Mouse (Mus musculus): ENCODE results near the gene Rgs6.

Rgs6 gene

GRCm38 (mm10) chr12:83131405-83131804 is 543.3 kb downstream of the Rgs6 start:
- DNase-seq (ENCODE audit: low spot score in 2 of 2), result no peak

GRCm38 (mm10) chr12:83133827-83134226 is 545.7 kb downstream of the Rgs6 start:
- no peak for DNase-seq (ENCODE audit: low spot score in 2 of 2)

- DNase-seq (ENCODE audit: low spot score in 2 of 2), result no peak
Observed at GRCm38 (mm10) chr12:83136031-83136430, 547.9 kb downstream of the Rgs6 start.

GRCm38 (mm10) chr12:83136460-83136859 is 548.4 kb downstream of the Rgs6 start:
- DNase-seq (ENCODE audit: low spot score in 2 of 2), result no peak

GRCm38 (mm10) chr12:83137001-83137400 is 548.9 kb downstream of the Rgs6 start:
- no peak for DNase-seq (ENCODE audit: low spot score in 2 of 2)

- DNase-seq (ENCODE audit: low spot score in 2 of 2), result peak; percentile 69 to 70
Observed at GRCm38 (mm10) chr12:83141164-83141563, 553.1 kb downstream of the Rgs6 start.

GRCm38 (mm10) chr12:83142507-83142906 is 554.4 kb downstream of the Rgs6 start:
- DNase-seq (ENCODE audit: low spot score in 2 of 2), result no peak

GRCm38 (mm10) chr12:83143071-83143470 is 555.0 kb downstream of the Rgs6 start:
- peak; percentile 73 to 76 for DNase-seq (ENCODE audit: low spot score in 2 of 2)

GRCm38 (mm10) chr12:83143574-83143973 is 555.5 kb downstream of the Rgs6 start:
- no peak for DNase-seq (ENCODE audit: low spot score in 2 of 2)

- no peak for DNase-seq (ENCODE audit: low spot score in 2 of 2)
Observed at GRCm38 (mm10) chr12:83145074-83145473, 557.0 kb downstream of the Rgs6 start.

GRCm38 (mm10) chr12:83145902-83146301 is 557.8 kb downstream of the Rgs6 start:
- DNase-seq (ENCODE audit: low spot score in 2 of 2), result no peak

- DNase-seq (ENCODE audit: low spot score in 2 of 2), result no peak
Observed at GRCm38 (mm10) chr12:83146917-83147316, 558.8 kb downstream of the Rgs6 start.

- no peak for DNase-seq (ENCODE audit: low spot score in 2 of 2)
Observed at GRCm38 (mm10) chr12:83150030-83150429, 561.9 kb downstream of the Rgs6 start.

GRCm38 (mm10) chr12:83150813-83151212 is 562.7 kb downstream of the Rgs6 start:
- DNase-seq (ENCODE audit: low spot score in 2 of 2), result no peak

- no peak for DNase-seq (ENCODE audit: low spot score in 2 of 2)
Observed at GRCm38 (mm10) chr12:83151474-83151873, 563.4 kb downstream of the Rgs6 start.

- no peak for DNase-seq (ENCODE audit: low spot score in 2 of 2)
Observed at GRCm38 (mm10) chr12:83160211-83160610, 572.1 kb downstream of the Rgs6 start.

- no peak for DNase-seq (ENCODE audit: low spot score in 2 of 2)
Observed at GRCm38 (mm10) chr12:83160700-83161099, 572.6 kb downstream of the Rgs6 start.

GRCm38 (mm10) chr12:83163721-83164120 is 575.6 kb downstream of the Rgs6 start:
- DNase-seq (ENCODE audit: low spot score in 2 of 2), result no peak

- no peak for DNase-seq (ENCODE audit: low spot score in 2 of 2)
Observed at GRCm38 (mm10) chr12:83165058-83165457, 577.0 kb downstream of the Rgs6 start.

GRCm38 (mm10) chr12:83168310-83168709 is 580.2 kb downstream of the Rgs6 start:
- DNase-seq (ENCODE audit: low spot score in 2 of 2), result no peak

GRCm38 (mm10) chr12:83169495-83170209 is 581.6 kb downstream of the Rgs6 start:
- no peak for DNase-seq (ENCODE audit: low spot score in 2 of 2)

- DNase-seq (ENCODE audit: low spot score in 2 of 2), result no peak
Observed at GRCm38 (mm10) chr12:83178770-83179169, 590.7 kb downstream of the Rgs6 start.

- no peak for DNase-seq (ENCODE audit: low spot score in 2 of 2)
Observed at GRCm38 (mm10) chr12:83179860-83180259, 591.8 kb downstream of the Rgs6 start.

GRCm38 (mm10) chr12:83180561-83180960 is 592.5 kb downstream of the Rgs6 start:
- DNase-seq (ENCODE audit: low spot score in 2 of 2), result no peak
